Mouse (Mus musculus) intestine, postnatal 0 days (tissue): ENCODE measurements at regions not wholly inside any gene's neighbourhood (a gene's known extent, or its start where the extent isn't known, plus 50 kb on each side); places are given as distances from the start of the nearest gene placed in this dataset.

ENCODE experiments used
- ATAC-seq: fragments of 200-750 bp; cut with Nextera tagmentation; 2 replicates; pipeline ENCODE4 v1.8.0; 2017; ENCODE audit warnings: mild to moderate bottlenecking, moderate TSS enrichment, moderate library complexity
- H3K27ac ChIP-seq: fragments of 300-500 bp; sonication (generic); 2 replicates; pipeline ENCODE4 v1.5.1; 2014; ENCODE audit warnings: mild to moderate bottlenecking, low read depth, low read length, moderate library complexity
- H3K27me3 ChIP-seq: fragments of 300-500 bp; sonication (generic); replicated peaks from 2 replicates; pipeline ENCODE4 v1.6.1; 2014; ENCODE audit warnings: low read length, mixed read lengths; ENCODE audit not compliant: control insufficient read depth, insufficient read depth
- H3K36me3 ChIP-seq: fragments of 300-500 bp; sonication (generic); 2 replicates; pipeline ENCODE4 v1.6.1; 2014; ENCODE audit warnings: mild to moderate bottlenecking, moderate library complexity; ENCODE audit not compliant: control insufficient read depth, insufficient read depth
- H3K4me1 ChIP-seq: fragments of 300-500 bp; sonication (generic); replicated peaks from 2 replicates; pipeline ENCODE4 v1.6.1; 2014; ENCODE audit warnings: antibody characterized with exemption, low read length, mixed read lengths; ENCODE audit not compliant: control insufficient read depth, insufficient read depth
- H3K4me2 ChIP-seq: fragments of 300-500 bp; sonication (generic); replicated peaks from 2 replicates; pipeline ENCODE4 v1.6.1; 2014; ENCODE audit warnings: low read depth, mild to moderate bottlenecking, moderate library complexity
- H3K4me3 ChIP-seq: fragments of 300-500 bp; sonication (generic); 2 replicates; pipeline ENCODE4 v1.5.1; 2014; ENCODE audit warnings: low read depth, low read length
- H3K9ac ChIP-seq: fragments of 300-500 bp; sonication (generic); 2 replicates; pipeline ENCODE4 v1.6.1; 2014; ENCODE audit warnings: mild to moderate bottlenecking, low read depth, low read length
- H3K9me3 ChIP-seq: fragments of 300-500 bp; sonication (generic); 2 replicates; pipeline ENCODE4 v1.6.1; 2016; ENCODE audit warnings: mixed run types; ENCODE audit not compliant: control insufficient read depth
- CTCF ChIP-seq: sonication (generic); IDR thresholded peaks from 2 replicates; pipeline ENCODE4 v1.5.1; 2016; ENCODE audit warnings: low read depth, mild to moderate bottlenecking, control low read depth, antibody characterized with exemption, moderate library complexity
- WGBS: fragments of 180-500 bp; shearing (Covaris S2); extraction: QIAGEN DNeasy Blood & Tissue Kit; methylation state at CpG from one replicate; pipeline ENCODE4 v1.1.7; 2014; 5-methylcytosine and 5-hydroxymethylcytosine counted together

DNA sequence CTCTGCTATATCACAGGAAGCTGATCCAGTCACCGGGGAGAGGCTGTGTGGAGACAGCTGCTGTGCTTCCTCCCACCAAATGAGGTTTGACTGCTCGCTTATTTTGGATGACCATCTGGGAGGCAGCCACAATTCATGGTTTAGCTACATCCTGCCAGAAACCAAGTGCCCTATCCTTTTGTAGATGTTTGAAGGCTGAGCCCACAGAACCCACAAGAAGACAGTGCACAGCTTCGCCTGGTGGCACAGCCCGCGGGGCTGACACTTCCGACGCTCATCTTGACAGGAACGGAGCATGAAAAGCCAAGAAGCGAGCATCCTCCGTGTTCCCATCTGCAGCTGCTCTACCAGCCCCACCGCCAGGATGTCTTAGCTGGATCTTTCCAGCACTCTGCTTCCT is 204.1 kb upstream of the Cdh4 start:
- TF ChIP-seq CTCF = no peak
- ATAC-seq = no peak
- no peak overlapping the region for H3K27ac ChIP-seq

DNA sequence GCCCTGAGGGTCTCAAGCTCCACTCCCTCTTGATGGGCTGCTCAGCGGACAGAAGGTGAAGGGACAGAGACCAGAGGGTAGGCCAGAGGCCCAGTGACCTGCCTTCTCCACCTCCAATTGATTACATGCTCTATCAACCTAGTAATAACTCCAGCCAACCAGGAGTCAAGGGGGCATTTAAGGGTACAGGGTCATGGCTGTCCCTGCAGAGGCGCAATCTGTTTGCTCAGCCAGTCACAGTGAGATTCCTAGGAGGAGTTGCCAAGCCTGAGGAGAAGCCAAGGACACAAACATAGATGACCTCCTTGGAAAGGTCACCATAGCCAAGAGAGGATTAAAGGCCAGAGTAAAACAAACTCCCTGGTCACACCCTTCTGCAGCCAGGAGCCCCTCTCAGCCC is 181.3 kb upstream of the Cdh4 start:
- Histone ChIP-seq H3K4me1 (no peaks in the 10 kb centered on the region), H3K9me3 (no peaks in the 10 kb centered on the region), H3K9ac (no peak overlapping the region), H3K27ac (no peak overlapping the region), H3K27me3 (no peaks in the 10 kb centered on the region), H3K36me3 (no peaks in the 10 kb centered on the region), H3K4me3 (no peak overlapping the region), H3K4me2 (no peak overlapping the region)
- ATAC-seq = no peak
- 48% methylated on average over 2 of the region's 2 CpGs for WGBS
- no peak for TF ChIP-seq CTCF

More for the DNA sequence above, 204.1 kb upstream of the Cdh4 start:
- H3K4me2 ChIP-seq = no peak overlapping the region
- H3K36me3 ChIP-seq = no peaks in the 10 kb centered on the region
- no peaks in the 10 kb centered on the region for H3K4me1 ChIP-seq
- no peak overlapping the region for H3K9ac ChIP-seq
- 68% methylated on average over 11 of the region's 11 CpGs for WGBS
- no peak overlapping the region for H3K4me3 ChIP-seq
- no peaks in the 10 kb centered on the region for H3K9me3 ChIP-seq
- H3K27me3 ChIP-seq = no peaks in the 10 kb centered on the region

DNA sequence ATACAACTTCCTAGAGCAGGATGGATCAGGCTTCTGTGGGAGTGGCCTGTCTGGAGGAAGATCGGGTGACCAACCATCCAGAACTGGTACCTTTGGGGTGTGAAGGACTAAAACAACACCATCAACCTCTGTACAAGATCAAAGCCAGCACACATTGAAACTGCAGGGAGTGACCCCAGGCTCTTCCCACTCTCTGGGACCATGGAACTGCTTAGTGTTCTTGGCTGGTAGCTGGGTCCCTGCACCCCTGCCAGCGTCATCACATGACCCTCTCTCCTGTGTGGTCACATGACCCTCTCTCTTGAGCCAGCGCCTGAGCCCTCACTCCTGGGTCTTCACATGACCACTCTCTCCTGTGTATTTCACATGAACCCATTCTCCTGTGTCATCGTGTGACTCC is 178.3 kb upstream of the Cdh4 start:
- Histone ChIP-seq H3K36me3 (no peaks in the 10 kb centered on the region), H3K27ac (no peak overlapping the region), H3K9ac (no peak overlapping the region), H3K9me3 (no peaks in the 10 kb centered on the region), H3K4me1 (no peaks in the 10 kb centered on the region), H3K4me2 (no peak overlapping the region), H3K27me3 (no peaks in the 10 kb centered on the region), H3K4me3 (no peak overlapping the region)
- ATAC-seq = no peak
- TF ChIP-seq CTCF = no peak
- 75% methylated on average over 4 of the region's 4 CpGs for whole genome bisulfite sequencing

DNA sequence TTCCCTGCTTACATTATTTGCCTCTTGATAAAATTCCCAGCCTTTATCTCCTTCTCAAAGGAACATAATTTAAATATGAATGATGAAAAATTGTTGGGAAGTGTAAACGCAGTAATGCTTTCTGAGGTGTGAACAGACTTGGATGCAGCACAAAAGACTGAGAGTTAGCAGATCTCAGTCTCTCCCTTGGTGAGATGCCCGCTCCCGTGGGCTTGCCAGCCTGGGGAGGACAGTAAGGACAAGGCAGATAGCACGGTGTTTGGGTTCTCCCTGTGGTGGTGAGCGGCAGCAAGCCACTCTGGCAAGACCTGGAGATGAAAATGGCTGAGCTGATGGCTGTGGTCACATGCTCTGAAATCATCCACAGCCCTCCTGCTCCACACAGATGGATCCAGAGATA is 176.8 kb upstream of the Cdh4 start:
- H3K27me3 ChIP-seq = no peaks in the 10 kb centered on the region
- no peak overlapping the region for H3K4me2 ChIP-seq
- H3K9ac ChIP-seq = no peak overlapping the region
- 72% methylated on average over 5 of the region's 5 CpGs for WGBS
- no peak overlapping the region for H3K27ac ChIP-seq
- TF ChIP-seq CTCF = no peak
- H3K9me3 ChIP-seq = no peaks in the 10 kb centered on the region
- H3K4me1 ChIP-seq = no peaks in the 10 kb centered on the region
- H3K4me3 ChIP-seq = no peak overlapping the region
- H3K36me3 ChIP-seq = no peaks in the 10 kb centered on the region
- ATAC-seq = no peak

DNA sequence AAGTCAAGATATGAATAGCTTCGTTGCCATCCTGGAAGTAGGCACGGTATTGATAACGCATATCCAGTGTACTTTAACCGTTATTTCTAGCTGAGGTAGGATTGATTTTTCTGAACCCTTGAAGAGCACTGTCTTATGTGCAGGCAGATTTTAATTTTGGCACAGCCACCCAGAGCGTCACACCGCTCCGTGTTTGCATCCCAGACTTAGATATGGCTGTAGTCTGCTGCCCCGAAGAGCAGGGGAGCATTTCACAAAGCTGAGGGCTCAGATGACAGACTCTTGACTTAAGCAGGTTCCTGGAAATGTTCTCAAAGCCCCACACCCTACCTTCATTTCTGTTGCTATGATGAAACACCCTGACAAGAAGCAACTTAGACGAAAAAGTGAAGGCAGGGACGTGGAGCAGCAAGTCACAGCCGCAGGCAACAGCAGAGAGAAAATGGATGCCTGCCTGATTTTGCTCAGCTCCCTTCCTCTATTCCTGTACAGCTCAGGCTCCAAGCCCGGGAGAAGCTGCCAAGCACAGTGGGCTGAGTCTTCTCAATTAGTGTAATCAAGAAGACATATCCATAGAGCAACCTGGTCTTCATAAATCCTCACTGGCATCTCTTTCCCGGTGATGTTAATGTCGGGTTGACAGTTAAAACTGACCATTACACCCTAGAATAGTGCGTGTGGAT is 164.9 kb upstream of the Cdh4 start:
- Histone ChIP-seq H3K4me1 (no peaks in the 10 kb centered on the region), H3K9ac (no peak overlapping the region), H3K36me3 (no peaks in the 10 kb centered on the region), H3K27ac (no peak overlapping the region), H3K4me2 (no peak overlapping the region), H3K27me3 (no peaks in the 10 kb centered on the region), H3K9me3 (no peaks in the 10 kb centered on the region), H3K4me3 (no peak overlapping the region)
- WGBS = 80% methylated on average over 15 of the region's 15 CpGs
- ATAC-seq = no peak
- no peak for TF ChIP-seq CTCF

DNA sequence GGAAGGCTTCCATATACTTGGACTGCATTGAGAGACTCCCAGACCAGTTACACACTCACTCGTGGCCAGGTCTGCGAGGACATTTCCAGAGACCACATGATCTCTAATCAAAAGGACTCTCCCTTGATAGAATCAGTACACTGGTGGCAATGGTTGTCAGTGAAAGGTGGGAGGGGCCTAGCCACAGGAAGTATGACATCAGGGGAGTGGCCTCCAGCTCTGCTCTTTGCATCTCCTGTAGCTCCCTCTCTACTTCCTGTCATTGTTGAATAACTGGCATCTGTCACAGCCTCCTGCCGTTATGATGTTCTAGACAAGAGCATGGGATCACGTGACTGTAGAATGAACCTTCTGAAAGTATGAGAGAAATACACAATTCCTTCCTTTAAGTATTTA is 164.3 kb upstream of the Cdh4 start:
- Histone ChIP-seq H3K9ac (no peak overlapping the region), H3K36me3 (no peaks in the 10 kb centered on the region), H3K27me3 (no peaks in the 10 kb centered on the region), H3K4me1 (no peaks in the 10 kb centered on the region), H3K4me2 (no peak overlapping the region), H3K27ac (no peak overlapping the region), H3K4me3 (no peak overlapping the region), H3K9me3 (no peaks in the 10 kb centered on the region)
- no peak for ATAC-seq
- no peak for TF ChIP-seq CTCF
- 76% methylated on average over 4 of the region's 4 CpGs for WGBS

DNA sequence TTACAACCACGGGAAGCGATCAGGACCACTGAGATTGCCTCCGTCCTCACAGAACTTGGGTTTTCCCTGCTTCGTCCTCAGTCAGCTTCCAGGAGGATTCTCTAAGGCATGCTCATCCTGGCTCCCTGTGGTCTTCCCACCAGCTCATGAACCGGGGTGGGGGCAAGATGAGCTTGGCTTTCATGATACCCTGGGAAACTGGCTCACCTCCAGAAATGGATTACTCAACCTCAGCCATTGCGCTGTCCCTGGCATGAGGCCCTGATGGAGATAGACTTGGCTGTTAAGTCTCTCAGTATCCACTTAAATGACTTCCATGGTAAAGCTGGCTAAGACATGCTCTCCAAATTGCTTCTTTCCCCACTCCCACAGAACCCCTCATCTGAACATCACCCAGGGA is 160.0 kb upstream of the Cdh4 start:
- TF ChIP-seq CTCF = no peak
- H3K9ac ChIP-seq = no peak overlapping the region
- no peak overlapping the region for H3K4me2 ChIP-seq
- 84% methylated on average over 6 of the region's 6 CpGs for WGBS
- H3K9me3 ChIP-seq = no peaks in the 10 kb centered on the region
- H3K36me3 ChIP-seq = no peaks in the 10 kb centered on the region
- ATAC-seq = no peak
- no peaks in the 10 kb centered on the region for H3K27me3 ChIP-seq
- no peak overlapping the region for H3K27ac ChIP-seq
- no peaks in the 10 kb centered on the region for H3K4me1 ChIP-seq
- no peak overlapping the region for H3K4me3 ChIP-seq
